Mouse (Mus musculus) forelimb bud, embryonic 11.5 days (tissue): ENCODE data around the gene Clca2.

Experiments used
- DNase-seq: peaks from one replicate; pipeline ENCODE4 v3.0.0-alpha.2; 2012; ENCODE audit warnings: low read depth, low spot score

The Clca2 gene

GRCm38 (mm10) chr3:145099291-145099690 lies at the start of gene Clca2:
Gene Clca2 (minus strand): TSS chr3:145099443.
- DNase-seq: no peak

GRCm38 (mm10) chr3:145147952-145148351 lies 48.7 kb upstream of the Clca2 start:
- no peak for DNase-seq

- no peak for DNase-seq
Measured at GRCm38 (mm10) chr3:145147483-145147882, 48.2 kb upstream of the Clca2 start.

GRCm38 (mm10) chr3:145146871-145147270 lies 47.6 kb upstream of the Clca2 start:
- DNase-seq: no peak

GRCm38 (mm10) chr3:145143856-145144255 lies 44.6 kb upstream of the Clca2 start:
- DNase-seq: no peak

- DNase-seq: no peak
Measured at GRCm38 (mm10) chr3:145142925-145143324, 43.7 kb upstream of the Clca2 start.

- no peak for DNase-seq
Measured at GRCm38 (mm10) chr3:145140236-145140635, 41.0 kb upstream of the Clca2 start.

- DNase-seq: peak; percentile 26
Measured at GRCm38 (mm10) chr3:145131210-145131868, 32.1 kb upstream of the Clca2 start.

- no peak for DNase-seq
Measured at GRCm38 (mm10) chr3:145129356-145129755, 30.1 kb upstream of the Clca2 start.

GRCm38 (mm10) chr3:145126618-145127017 lies 27.4 kb upstream of the Clca2 start:
- no peak for DNase-seq

- DNase-seq: no peak
Measured at GRCm38 (mm10) chr3:145119425-145119824, 20.2 kb upstream of the Clca2 start.

GRCm38 (mm10) chr3:145119002-145119358 lies 19.7 kb upstream of the Clca2 start:
- DNase-seq: no peak

- peak; percentile 94 for DNase-seq
Measured at GRCm38 (mm10) chr3:145118254-145119001, 19.2 kb upstream of the Clca2 start, which contains the start of gene Odf2l. Gene Odf2l (plus strand): TSS chr3:145118588.

- DNase-seq: no peak
Measured at GRCm38 (mm10) chr3:145117637-145118036, 18.4 kb upstream of the Clca2 start.

GRCm38 (mm10) chr3:145115169-145115568 lies 15.9 kb upstream of the Clca2 start:
- no peak for DNase-seq

- no peak for DNase-seq
Measured at GRCm38 (mm10) chr3:145105773-145106504, 6.7 kb upstream of the Clca2 start.

GRCm38 (mm10) chr3:145105076-145105772 lies 6.0 kb upstream of the Clca2 start:
- DNase-seq: no peak

- no peak for DNase-seq
Measured at GRCm38 (mm10) chr3:145103770-145104169, 4.5 kb upstream of the Clca2 start.

GRCm38 (mm10) chr3:145103321-145103720 lies 4.1 kb upstream of the Clca2 start:
- no peak for DNase-seq

GRCm38 (mm10) chr3:145101891-145102555 lies 2.8 kb upstream of the Clca2 start:
- DNase-seq: no peak

- no peak for DNase-seq
Measured at GRCm38 (mm10) chr3:145087857-145088598, 11.2 kb downstream of the Clca2 start.
